Mouse (Mus musculus): ENCODE data around the gene Dnajc11. TPM values are rescaled to one million over a fixed set of nuclear protein-coding genes. Genes with fewer than 3 reads are reported as not detected.

Gene Dnajc11
- polyA plus RNA-seq, 1 experiment: 31.6 TPM

- Histone ChIP-seq H3K27ac (ENCODE audit: insufficient read depth, low read length) (no peak overlapping the region), H3K4me3 (ENCODE audit: extremely low read depth, insufficient read depth, insufficient read length) (no peak overlapping the region), H3K4me1 (ENCODE audit: control insufficient read depth, insufficient read depth, insufficient read length) (peaks cover 16% of the 10 kb centered on the region; the same call in 1 of the 2 replicates), H3K27me3 (ENCODE audit: control insufficient read depth, insufficient read depth, low read length) (no peaks in the 10 kb centered on the region), H3K36me3 (ENCODE audit: control insufficient read depth, insufficient read depth, low read length) (peaks cover 16% of the 10 kb centered on the region)
- 93% methylated on average over 11 of the region's 11 CpGs for WGBS
- no peak for DNase-seq (ENCODE audit: low read depth in 1 of 2, low spot score in 2 of 2)
- no peak for TF ChIP-seq CTCF (IDR thresholded peaks at IDR 0.05; ENCODE audit: extremely low read depth, insufficient read depth, insufficient read length, insufficient replicate concordance)
- no peak for TF ChIP-seq POLR2A (IDR thresholded peaks at IDR 0.05; ENCODE audit: low read depth, low read length)
Measured at GRCm38 (mm10) chr4:152024525-152024924, 91.0 kb downstream of the Dnajc11 start.

- H3K4me1 ChIP-seq (ENCODE audit: control insufficient read depth, insufficient read depth, insufficient read length): peaks cover 16% of the 10 kb centered on the region; the same call in 1 of the 2 replicates
- H3K27me3 ChIP-seq (ENCODE audit: control insufficient read depth, insufficient read depth, low read length): no peaks in the 10 kb centered on the region
- H3K4me3 ChIP-seq (ENCODE audit: extremely low read depth, insufficient read depth, insufficient read length): peak overlapping the region; percentile 87
- no peak for DNase-seq (ENCODE audit: low read depth in 1 of 2, low spot score in 2 of 2)
- H3K36me3 ChIP-seq (ENCODE audit: control insufficient read depth, insufficient read depth, low read length): no peaks in the 10 kb centered on the region; the same call in 1 of the 2 replicates
- TF ChIP-seq POLR2A (IDR thresholded peaks at IDR 0.05; ENCODE audit: low read depth, low read length) (no peak), CTCF (IDR thresholded peaks at IDR 0.05; ENCODE audit: extremely low read depth, insufficient read depth, insufficient read length, insufficient replicate concordance) (no peak)
- 6% methylated on average over 39 of the region's 41 CpGs for WGBS
- H3K27ac ChIP-seq (ENCODE audit: insufficient read depth, low read length): peak overlapping the region; percentile 67
Measured at GRCm38 (mm10) chr4:152026751-152027508, 93.4 kb downstream of the Dnajc11 start.

- WGBS: under 1% methylated on average over 35 of the region's 35 CpGs
Measured at GRCm38 (mm10) chr4:152027524-152027923, 94.0 kb downstream of the Dnajc11 start, which contains the start of gene Zbtb48. Gene Zbtb48, minus strand, starts transcription at chr4:152027671.

GRCm38 (mm10) chr4:152028456-152028855, 95.0 kb downstream of the Dnajc11 start:
- TF ChIP-seq CTCF (IDR thresholded peaks at IDR 0.05; ENCODE audit: extremely low read depth, insufficient read depth, insufficient read length, insufficient replicate concordance): no peak
- no peak for TF ChIP-seq POLR2A (IDR thresholded peaks at IDR 0.05; ENCODE audit: low read depth, low read length)
- H3K4me1 ChIP-seq (ENCODE audit: control insufficient read depth, insufficient read depth, insufficient read length): peaks cover 16% of the 10 kb centered on the region; the same call in 1 of the 2 replicates
- no peaks in the 10 kb centered on the region; the same call in 1 of the 2 replicates for H3K36me3 ChIP-seq (ENCODE audit: control insufficient read depth, insufficient read depth, low read length)
- WGBS: 85% methylated on average over 15 of the region's 15 CpGs
- no peaks in the 10 kb centered on the region for H3K27me3 ChIP-seq (ENCODE audit: control insufficient read depth, insufficient read depth, low read length)
- no peak overlapping the region for H3K4me3 ChIP-seq (ENCODE audit: extremely low read depth, insufficient read depth, insufficient read length)
- no peak for DNase-seq (ENCODE audit: low read depth in 1 of 2, low spot score in 2 of 2)
- H3K27ac ChIP-seq (ENCODE audit: insufficient read depth, low read length): no peak overlapping the region

More at GRCm38 (mm10) chr4:152027524-152027923, 94.0 kb downstream of the Dnajc11 start, which contains the start of gene Zbtb48:
- H3K4me3 ChIP-seq (ENCODE audit: extremely low read depth, insufficient read depth, insufficient read length): peak within 1 kb of the TSS; percentile 87
- H3K27ac ChIP-seq (ENCODE audit: insufficient read depth, low read length): peak within 1 kb of the TSS; percentile 67
- peak; percentile 87 to 94 for DNase-seq (ENCODE audit: low read depth in 1 of 2, low spot score in 2 of 2)
- peak; percentile 46; the same call in 1 of the 2 replicates for TF ChIP-seq POLR2A (IDR thresholded peaks at IDR 0.05; ENCODE audit: low read depth, low read length)
- TF ChIP-seq CTCF (IDR thresholded peaks at IDR 0.05; ENCODE audit: extremely low read depth, insufficient read depth, insufficient read length, insufficient replicate concordance): no peak
- no peaks in the 10 kb centered on the region for H3K27me3 ChIP-seq (ENCODE audit: control insufficient read depth, insufficient read depth, low read length)
- H3K36me3 ChIP-seq (ENCODE audit: control insufficient read depth, insufficient read depth, low read length): no peaks in the 10 kb centered on the region; the same call in 1 of the 2 replicates
- H3K4me1 ChIP-seq (ENCODE audit: control insufficient read depth, insufficient read depth, insufficient read length): peaks cover 16% of the 10 kb centered on the region; the same call in 1 of the 2 replicates

- Histone ChIP-seq H3K4me1 (ENCODE audit: control insufficient read depth, insufficient read depth, insufficient read length) (peaks cover 16% of the 10 kb centered on the region; the same call in 1 of the 2 replicates), H3K27ac (ENCODE audit: insufficient read depth, low read length) (no peak overlapping the region), H3K27me3 (ENCODE audit: control insufficient read depth, insufficient read depth, low read length) (no peaks in the 10 kb centered on the region), H3K36me3 (ENCODE audit: control insufficient read depth, insufficient read depth, low read length) (no peaks in the 10 kb centered on the region), H3K4me3 (ENCODE audit: extremely low read depth, insufficient read depth, insufficient read length) (no peak overlapping the region)
- 55% methylated on average over 5 of the region's 5 CpGs for WGBS
- no peak for DNase-seq (ENCODE audit: low read depth in 1 of 2, low spot score in 2 of 2)
- TF ChIP-seq CTCF (IDR thresholded peaks at IDR 0.05; ENCODE audit: extremely low read depth, insufficient read depth, insufficient read length, insufficient replicate concordance): no peak
Measured at GRCm38 (mm10) chr4:152029087-152029486, 95.6 kb downstream of the Dnajc11 start.

- TF ChIP-seq CTCF (IDR thresholded peaks at IDR 0.05; ENCODE audit: extremely low read depth, insufficient read depth, insufficient read length, insufficient replicate concordance) (no peak), POLR2A (IDR thresholded peaks at IDR 0.05; ENCODE audit: low read depth, low read length) (no peak)
- Histone ChIP-seq H3K27ac (ENCODE audit: insufficient read depth, low read length) (no peak overlapping the region), H3K36me3 (ENCODE audit: control insufficient read depth, insufficient read depth, low read length) (no peaks in the 10 kb centered on the region), H3K4me3 (ENCODE audit: extremely low read depth, insufficient read depth, insufficient read length) (no peak overlapping the region), H3K4me1 (ENCODE audit: control insufficient read depth, insufficient read depth, insufficient read length) (peaks cover 16% of the 10 kb centered on the region; the same call in 1 of the 2 replicates), H3K27me3 (ENCODE audit: control insufficient read depth, insufficient read depth, low read length) (no peaks in the 10 kb centered on the region)
- no peak for DNase-seq (ENCODE audit: low read depth in 1 of 2, low spot score in 2 of 2)
- WGBS: 76% methylated on average over 4 of the region's 4 CpGs
Measured at GRCm38 (mm10) chr4:152029997-152030396, 96.5 kb downstream of the Dnajc11 start.

Other genes with a start within 250 kb of the Dnajc11 start
- gene Camta1, start 71.8 kb upstream of the Dnajc11 start, polyA plus RNA-seq (2012; rRNA removed): 6.3 and 7.7 TPM in 2 replicates
- gene Thap3, start 55.3 kb downstream of the Dnajc11 start, polyA plus RNA-seq (2012; rRNA removed): 46.2 and 53.0 TPM in 2 replicates
- gene Phf13, start 62.6 kb downstream of the Dnajc11 start, polyA plus RNA-seq (2012; rRNA removed): 3.8 and 4.2 TPM in 2 replicates
- 20.1 and 28.4 TPM in 2 replicates for gene Klhl21, start 75.1 kb downstream of the Dnajc11 start, polyA plus RNA-seq (2012; rRNA removed)
- 18.9 and 21.3 TPM in 2 replicates for gene Zbtb48, start 94.0 kb downstream of the Dnajc11 start, polyA plus RNA-seq (2012; rRNA removed)
- 0.14 and 0.15 TPM in 2 replicates for gene Tas1r1, start 104.9 kb downstream of the Dnajc11 start, polyA plus RNA-seq (2012; rRNA removed)
- 22.8 and 28.1 TPM in 2 replicates for gene Nol9, start 105.6 kb downstream of the Dnajc11 start, polyA plus RNA-seq (2012; rRNA removed)
- 9.5 and 13.1 TPM in 2 replicates for gene Plekhg5, start 138.8 kb downstream of the Dnajc11 start, polyA plus RNA-seq (2012; rRNA removed)
- 17.0 and 27.0 TPM in 2 replicates for gene Tnfrsf25, start 182.2 kb downstream of the Dnajc11 start, polyA plus RNA-seq (2012; rRNA removed)
- 2.1 and 2.7 TPM in 2 replicates for gene Espn, start 218.7 kb downstream of the Dnajc11 start, polyA plus RNA-seq (2012; rRNA removed)
- gene Hes2, start 225.2 kb downstream of the Dnajc11 start, polyA plus RNA-seq (2012; rRNA removed): not detected in 2 replicates
- gene Acot7, start 244.4 kb downstream of the Dnajc11 start, polyA plus RNA-seq (2012; rRNA removed): 15.4 and 17.9 TPM in 2 replicates